Mouse (Mus musculus) limb, embryonic 14.5 days (tissue): Measurements from ENCODE around the gene Ppm1h. TPM values are rescaled to one million over a fixed set of nuclear protein-coding genes. Genes with fewer than 3 reads are reported as not detected.

ENCODE experiments used
- ATAC-seq: fragments of 200-750 bp; cut with Nextera tagmentation; 2 replicates; pipeline ENCODE4 v1.8.0; 2017; ENCODE audit warnings: low read depth, moderate number of reproducible peaks, moderate TSS enrichment; ENCODE audit not compliant: low FRiP score
- DNase-seq: peaks from one replicate; pipeline ENCODE4 v3.0.0-alpha.2; 2015; ENCODE audit warnings: low spot score
- H3K27ac ChIP-seq: fragments of 300-500 bp; sonication (generic); replicated peaks from 2 replicates; pipeline ENCODE4 v1.5.1; 2014; ENCODE audit warnings: low read depth, mild to moderate bottlenecking, low read length, moderate library complexity, mixed read lengths
- H3K27me3 ChIP-seq: fragments of 300-500 bp; sonication (generic); 2 replicates; pipeline ENCODE4 v1.6.1; 2014; ENCODE audit warnings: low read length, mixed read lengths; ENCODE audit not compliant: control insufficient read depth, insufficient read depth
- H3K36me3 ChIP-seq: fragments of 300-500 bp; sonication (generic); 2 replicates; pipeline ENCODE4 v1.6.1; 2014; ENCODE audit warnings: mild to moderate bottlenecking, low read length, moderate library complexity, mixed read lengths; ENCODE audit not compliant: control insufficient read depth, insufficient read depth
- H3K4me1 ChIP-seq: fragments of 300-500 bp; sonication (generic); 2 replicates; pipeline ENCODE4 v1.6.1; 2014; ENCODE audit warnings: antibody characterized with exemption, low read length, mixed read lengths; ENCODE audit not compliant: control insufficient read depth, insufficient read depth
- H3K4me2 ChIP-seq: fragments of 300-500 bp; sonication (generic); replicated peaks from 2 replicates; pipeline ENCODE4 v1.6.1; 2014; ENCODE audit warnings: low read depth, mild to moderate bottlenecking, low read length, moderate library complexity; ENCODE audit not compliant: severe bottlenecking
- H3K4me3 ChIP-seq: fragments of 300-500 bp; sonication (generic); replicated peaks from 2 replicates; pipeline ENCODE4 v1.5.1; 2014; ENCODE audit warnings: low read length
- H3K9ac ChIP-seq: fragments of 300-500 bp; sonication (generic); 2 replicates; pipeline ENCODE4 v1.6.1; 2014; ENCODE audit warnings: mild to moderate bottlenecking, low read depth, low read length, moderate library complexity; ENCODE audit not compliant: severe bottlenecking
- H3K9me3 ChIP-seq: fragments of 300-500 bp; sonication (generic); 2 replicates; pipeline ENCODE4 v1.6.1; 2016; ENCODE audit warnings: low read length; ENCODE audit not compliant: control insufficient read depth
- POLR2A ChIP-seq: fragments of 200-500 bp; IDR thresholded peaks from 2 replicates; pipeline ENCODE4 v1.8.0; 2012; ENCODE audit warnings: inconsistent platforms, mild to moderate bottlenecking, moderate library complexity, borderline replicate concordance; ENCODE audit not compliant: insufficient read depth, insufficient read length; ENCODE audit errors: extremely low read depth
- WGBS: fragments of 180-500 bp; shearing (Covaris S2); extraction: QIAGEN DNeasy Blood & Tissue Kit; methylation state at CpG from one replicate; pipeline ENCODE4 v1.1.7; 2014; 5-methylcytosine and 5-hydroxymethylcytosine counted together
- polyA plus RNA-seq, 2 experiments: library from polyadenylated mRNA; depleted of rRNA in 1 of 2; stranded (reverse) in 1 of 2; unstranded in 1 of 2; fragments of >200 nt; fragmentation: Nextera tagmentation in 1 of 2; extraction: Ambion mirVana in 1 of 2; gene quantifications; 2 replicates each; pipeline versions ENCODE4 v1.2.1 to v1.2.3; 2012 to 2014

Ppm1h gene
- polyA plus RNA-seq, 2 experiments, result 2.2 to 3.4 TPM

- H3K36me3 ChIP-seq, result no peaks in the 10 kb centered on the region
- H3K27ac ChIP-seq, result no peak overlapping the region
- DNase-seq (no peak), ATAC-seq (no peak)
- no peak overlapping the region for H3K4me3 ChIP-seq
- H3K27me3 ChIP-seq, result no peaks in the 10 kb centered on the region
- TF ChIP-seq POLR2A, result no peak
- no peak overlapping the region for H3K9ac ChIP-seq
- peaks cover 26% of the 10 kb centered on the region for H3K4me1 ChIP-seq
- WGBS, result 23% methylated on average over 13 of the region's 13 CpGs
- H3K4me2 ChIP-seq, result peak overlapping the region; percentile 21; the same call in 1 of the 2 replicates
- no peaks in the 10 kb centered on the region for H3K9me3 ChIP-seq
These were observed 89.8 kb downstream of the Ppm1h start for GRCm38 (mm10) chr10:122768204-122768892.

GRCm38 (mm10) chr10:122768893-122769341 is 90.4 kb downstream of the Ppm1h start:
- Histone ChIP-seq H3K27me3 (no peaks in the 10 kb centered on the region), H3K4me2 (peak overlapping the region; percentile 21; the same call in 1 of the 2 replicates), H3K36me3 (no peaks in the 10 kb centered on the region), H3K9me3 (no peaks in the 10 kb centered on the region), H3K4me1 (peaks cover 26% of the 10 kb centered on the region), H3K4me3 (no peak overlapping the region), H3K9ac (no peak overlapping the region), H3K27ac (no peak overlapping the region)
- DNase-seq (peak; percentile 23), ATAC-seq (peak; percentile 72)
- WGBS, result 14% methylated on average over 6 of the region's 6 CpGs
- TF ChIP-seq POLR2A, result no peak

- Histone ChIP-seq H3K4me1 (peaks cover 26% of the 10 kb centered on the region), H3K27ac (no peak overlapping the region), H3K4me2 (no peak overlapping the region), H3K4me3 (no peak overlapping the region), H3K36me3 (no peaks in the 10 kb centered on the region), H3K9me3 (no peaks in the 10 kb centered on the region), H3K27me3 (no peaks in the 10 kb centered on the region), H3K9ac (no peak overlapping the region)
- ATAC-seq, result no peak
- DNase-seq, result no peak
- WGBS, result 34% methylated on average over 7 of the region's 7 CpGs
- TF ChIP-seq POLR2A, result no peak
These were observed 91.8 kb downstream of the Ppm1h start for GRCm38 (mm10) chr10:122770337-122770736.

- Histone ChIP-seq H3K4me1 (peaks cover 26% of the 10 kb centered on the region), H3K4me2 (no peak overlapping the region), H3K36me3 (no peaks in the 10 kb centered on the region), H3K9me3 (no peaks in the 10 kb centered on the region), H3K4me3 (no peak overlapping the region), H3K27ac (no peak overlapping the region), H3K27me3 (no peaks in the 10 kb centered on the region), H3K9ac (no peak overlapping the region)
- no peak for TF ChIP-seq POLR2A
- DNase-seq (no peak), ATAC-seq (no peak)
- 65% methylated on average over 5 of the region's 5 CpGs for WGBS
These were observed 92.4 kb downstream of the Ppm1h start for GRCm38 (mm10) chr10:122770987-122771386.

- Histone ChIP-seq H3K36me3 (no peaks in the 10 kb centered on the region), H3K4me2 (no peak overlapping the region), H3K9ac (no peak overlapping the region), H3K4me3 (no peak overlapping the region), H3K9me3 (no peaks in the 10 kb centered on the region), H3K27ac (no peak overlapping the region), H3K4me1 (peaks cover 9% of the 10 kb centered on the region; the same call in 1 of the 2 replicates), H3K27me3 (no peaks in the 10 kb centered on the region)
- WGBS, result 76% methylated on average over 7 of the region's 7 CpGs
- DNase-seq (no peak), ATAC-seq (no peak)
- TF ChIP-seq POLR2A, result no peak
These were observed 95.6 kb downstream of the Ppm1h start for GRCm38 (mm10) chr10:122774169-122774568.
